Mouse (Mus musculus): Measurements from ENCODE around the gene Scube1. TPM values are rescaled to one million over a fixed set of nuclear protein-coding genes. Genes with fewer than 3 reads are reported as not detected.

The Scube1 gene
- polyA plus RNA-seq, 1 experiment from 2014 or later: 4.9 TPM

GRCm38 (mm10) chr15:83696681-83697381 is 28.0 kb downstream of the Scube1 start:
- WGBS: 38% methylated on average over 14 of the region's 14 CpGs

GRCm38 (mm10) chr15:83695159-83695558 is 29.7 kb downstream of the Scube1 start:
- 55% methylated on average over 11 of the region's 11 CpGs for WGBS
- no peak overlapping the region for H3K9ac ChIP-seq (ENCODE audit: low read length)

More at GRCm38 (mm10) chr15:83696681-83697381, 28.0 kb downstream of the Scube1 start:
- ATAC-seq (ENCODE audit: low read depth): no peak
- Histone ChIP-seq H3K4me1 (replicated peaks; ENCODE audit: control insufficient read depth, insufficient read depth, low read length) (peaks cover 20% of the 10 kb centered on the region), H3K27ac (ENCODE audit: low read length) (no peak overlapping the region), H3K36me3 (ENCODE audit: control insufficient read depth, insufficient read depth, low read length) (no peaks in the 10 kb centered on the region), H3K4me3 (ENCODE audit: low read length) (no peak overlapping the region), H3K27me3 (ENCODE audit: control insufficient read depth, insufficient read depth, low read depth, low read length) (no peaks in the 10 kb centered on the region), H3K9me3 (ENCODE audit: control insufficient read depth, low read length) (no peaks in the 10 kb centered on the region), H3K4me2 (ENCODE audit: low read depth, low read length) (no peak overlapping the region), H3K9ac (ENCODE audit: low read length) (no peak overlapping the region)

GRCm38 (mm10) chr15:83691901-83692361 is 32.9 kb downstream of the Scube1 start:
- Histone ChIP-seq H3K4me1 (replicated peaks; ENCODE audit: control insufficient read depth, insufficient read depth, low read length) (peaks cover 25% of the 10 kb centered on the region), H3K4me3 (ENCODE audit: low read length) (no peak overlapping the region), H3K9ac (ENCODE audit: low read length) (no peak overlapping the region), H3K36me3 (ENCODE audit: control insufficient read depth, insufficient read depth, low read length) (no peaks in the 10 kb centered on the region), H3K27me3 (ENCODE audit: control insufficient read depth, insufficient read depth, low read depth, low read length) (no peaks in the 10 kb centered on the region), H3K4me2 (ENCODE audit: low read depth, low read length) (no peak overlapping the region), H3K9me3 (ENCODE audit: control insufficient read depth, low read length) (no peaks in the 10 kb centered on the region), H3K27ac (ENCODE audit: low read length) (peak overlapping the region; percentile 12; the same call in 1 of the 2 replicates)
- WGBS: 33% methylated on average over 8 of the region's 8 CpGs
- peak; percentile 41; the same call in 1 of the 2 replicates for ATAC-seq (ENCODE audit: low read depth)

More at GRCm38 (mm10) chr15:83695159-83695558, 29.7 kb downstream of the Scube1 start:
- Histone ChIP-seq H3K4me3 (ENCODE audit: low read length) (no peak overlapping the region), H3K9me3 (ENCODE audit: control insufficient read depth, low read length) (no peaks in the 10 kb centered on the region), H3K4me2 (ENCODE audit: low read depth, low read length) (no peak overlapping the region), H3K36me3 (ENCODE audit: control insufficient read depth, insufficient read depth, low read length) (no peaks in the 10 kb centered on the region), H3K27ac (ENCODE audit: low read length) (no peak overlapping the region), H3K27me3 (ENCODE audit: control insufficient read depth, insufficient read depth, low read depth, low read length) (no peaks in the 10 kb centered on the region), H3K4me1 (replicated peaks; ENCODE audit: control insufficient read depth, insufficient read depth, low read length) (peaks cover 30% of the 10 kb centered on the region)
- 0 out of 2 replicates have a peak, but pooled peaks have one; percentile 17 for ATAC-seq (ENCODE audit: low read depth)

GRCm38 (mm10) chr15:83689946-83690345 is 34.9 kb downstream of the Scube1 start:
- H3K9me3 ChIP-seq (ENCODE audit: control insufficient read depth, low read length): no peaks in the 10 kb centered on the region
- WGBS: 47% methylated on average over 12 of the region's 12 CpGs
- peak; percentile 32; the same call in 1 of the 2 replicates for ATAC-seq (ENCODE audit: low read depth)
- no peak overlapping the region for H3K9ac ChIP-seq (ENCODE audit: low read length)
- H3K4me1 ChIP-seq (replicated peaks; ENCODE audit: control insufficient read depth, insufficient read depth, low read length): peaks cover 16% of the 10 kb centered on the region; the same call in 1 of the 2 replicates
- H3K4me2 ChIP-seq (ENCODE audit: low read depth, low read length): no peak overlapping the region
- H3K36me3 ChIP-seq (ENCODE audit: control insufficient read depth, insufficient read depth, low read length): no peaks in the 10 kb centered on the region
- no peak overlapping the region for H3K27ac ChIP-seq (ENCODE audit: low read length)
- no peaks in the 10 kb centered on the region for H3K27me3 ChIP-seq (ENCODE audit: control insufficient read depth, insufficient read depth, low read depth, low read length)
- H3K4me3 ChIP-seq (ENCODE audit: low read length): no peak overlapping the region

GRCm38 (mm10) chr15:83686601-83687000 is 38.2 kb downstream of the Scube1 start:
- Histone ChIP-seq H3K27me3 (ENCODE audit: control insufficient read depth, insufficient read depth, low read depth, low read length) (no peaks in the 10 kb centered on the region), H3K9ac (ENCODE audit: low read length) (no peak overlapping the region), H3K27ac (ENCODE audit: low read length) (no peak overlapping the region), H3K4me1 (replicated peaks; ENCODE audit: control insufficient read depth, insufficient read depth, low read length) (peaks cover 14% of the 10 kb centered on the region; the same call in 1 of the 2 replicates), H3K9me3 (ENCODE audit: control insufficient read depth, low read length) (no peaks in the 10 kb centered on the region), H3K4me3 (ENCODE audit: low read length) (no peak overlapping the region), H3K4me2 (ENCODE audit: low read depth, low read length) (no peak overlapping the region), H3K36me3 (ENCODE audit: control insufficient read depth, insufficient read depth, low read length) (no peaks in the 10 kb centered on the region)
- ATAC-seq (ENCODE audit: low read depth): no peak
- 38% methylated on average over 9 of the region's 9 CpGs for WGBS

- 84% methylated on average over 3 of the region's 3 CpGs for WGBS
- Histone ChIP-seq H3K27me3 (ENCODE audit: control insufficient read depth, insufficient read depth, low read depth, low read length) (no peaks in the 10 kb centered on the region), H3K4me3 (ENCODE audit: low read length) (no peak overlapping the region), H3K4me1 (replicated peaks; ENCODE audit: control insufficient read depth, insufficient read depth, low read length) (peaks cover 12% of the 10 kb centered on the region; the same call in 1 of the 2 replicates), H3K27ac (ENCODE audit: low read length) (no peak overlapping the region), H3K9me3 (ENCODE audit: control insufficient read depth, low read length) (no peaks in the 10 kb centered on the region), H3K9ac (ENCODE audit: low read length) (no peak overlapping the region), H3K4me2 (ENCODE audit: low read depth, low read length) (no peak overlapping the region), H3K36me3 (ENCODE audit: control insufficient read depth, insufficient read depth, low read length) (no peaks in the 10 kb centered on the region)
- ATAC-seq (ENCODE audit: low read depth): no peak
Observed at GRCm38 (mm10) chr15:83685950-83686349, 38.9 kb downstream of the Scube1 start.

GRCm38 (mm10) chr15:83683051-83683561 is 41.7 kb downstream of the Scube1 start:
- peak overlapping the region; percentile 19; the same call in 1 of the 2 replicates for H3K27ac ChIP-seq (ENCODE audit: low read length)
- no peaks in the 10 kb centered on the region for H3K27me3 ChIP-seq (ENCODE audit: control insufficient read depth, insufficient read depth, low read depth, low read length)
- ATAC-seq (ENCODE audit: low read depth): peak; percentile 87
- no peak overlapping the region for H3K4me2 ChIP-seq (ENCODE audit: low read depth, low read length)
- 26% methylated on average over 15 of the region's 15 CpGs for WGBS
- no peaks in the 10 kb centered on the region for H3K36me3 ChIP-seq (ENCODE audit: control insufficient read depth, insufficient read depth, low read length)
- peaks cover 29% of the 10 kb centered on the region for H3K4me1 ChIP-seq (replicated peaks; ENCODE audit: control insufficient read depth, insufficient read depth, low read length)
- H3K9me3 ChIP-seq (ENCODE audit: control insufficient read depth, low read length): no peaks in the 10 kb centered on the region
- no peak overlapping the region for H3K9ac ChIP-seq (ENCODE audit: low read length)
- no peak overlapping the region for H3K4me3 ChIP-seq (ENCODE audit: low read length)

GRCm38 (mm10) chr15:83680300-83680699 is 44.5 kb downstream of the Scube1 start:
- Histone ChIP-seq H3K9me3 (ENCODE audit: control insufficient read depth, low read length) (no peaks in the 10 kb centered on the region), H3K9ac (ENCODE audit: low read length) (no peak overlapping the region), H3K4me1 (replicated peaks; ENCODE audit: control insufficient read depth, insufficient read depth, low read length) (peaks cover 33% of the 10 kb centered on the region), H3K4me2 (ENCODE audit: low read depth, low read length) (no peak overlapping the region), H3K36me3 (ENCODE audit: control insufficient read depth, insufficient read depth, low read length) (no peaks in the 10 kb centered on the region), H3K27me3 (ENCODE audit: control insufficient read depth, insufficient read depth, low read depth, low read length) (no peaks in the 10 kb centered on the region), H3K4me3 (ENCODE audit: low read length) (no peak overlapping the region), H3K27ac (ENCODE audit: low read length) (peak overlapping the region; percentile 32)
- ATAC-seq (ENCODE audit: low read depth): no peak
- WGBS: 63% methylated on average over 7 of the region's 7 CpGs

- peak overlapping the region; percentile 32 for H3K27ac ChIP-seq (ENCODE audit: low read length)
- H3K9me3 ChIP-seq (ENCODE audit: control insufficient read depth, low read length): no peaks in the 10 kb centered on the region
- 43% methylated on average over 5 of the region's 5 CpGs for WGBS
- peaks cover 33% of the 10 kb centered on the region for H3K4me1 ChIP-seq (replicated peaks; ENCODE audit: control insufficient read depth, insufficient read depth, low read length)
- no peak overlapping the region for H3K9ac ChIP-seq (ENCODE audit: low read length)
- H3K36me3 ChIP-seq (ENCODE audit: control insufficient read depth, insufficient read depth, low read length): no peaks in the 10 kb centered on the region
- H3K27me3 ChIP-seq (ENCODE audit: control insufficient read depth, insufficient read depth, low read depth, low read length): no peaks in the 10 kb centered on the region
- H3K4me3 ChIP-seq (ENCODE audit: low read length): no peak overlapping the region
- no peak overlapping the region for H3K4me2 ChIP-seq (ENCODE audit: low read depth, low read length)
- ATAC-seq (ENCODE audit: low read depth): peak; percentile 50
Observed at GRCm38 (mm10) chr15:83679729-83680128, 45.1 kb downstream of the Scube1 start.
